Mouse (Mus musculus): Measurements from ENCODE around the gene AC129217.1.

DNA sequence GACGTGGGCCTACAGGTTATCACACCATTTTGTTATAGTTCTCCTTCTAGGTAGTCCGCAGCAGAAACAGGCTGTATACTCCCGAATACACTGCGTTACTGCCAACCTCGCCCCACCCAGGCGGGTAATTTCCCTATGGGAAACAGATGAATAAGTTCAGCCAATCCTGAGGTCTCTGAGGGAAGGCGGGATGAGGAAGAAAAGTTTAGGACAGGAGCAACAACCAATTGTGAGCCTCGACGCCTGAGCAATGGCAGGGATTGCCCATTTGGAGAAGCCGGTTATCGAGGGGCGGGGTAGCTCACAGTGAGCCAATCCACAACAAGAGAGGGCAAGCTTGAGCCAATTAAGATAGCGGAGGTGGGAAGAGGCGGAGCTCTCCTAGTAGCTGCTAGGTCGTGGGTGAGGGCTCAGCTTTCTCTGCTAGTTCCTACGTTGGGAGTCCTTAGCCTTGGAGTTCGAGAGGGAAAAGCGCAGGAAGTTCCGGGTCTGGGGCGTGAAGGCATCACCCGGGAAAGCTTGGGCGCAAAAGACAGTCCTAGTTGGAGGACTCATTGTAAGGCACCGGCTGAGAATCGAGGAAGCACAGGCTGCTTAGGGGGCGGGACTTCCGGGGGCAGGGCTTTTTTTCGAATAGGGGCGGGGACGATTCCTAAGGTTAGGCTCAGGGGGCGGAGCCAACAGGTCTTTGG lies 27.3 kb upstream of the AC129217.1 start, which contains the start of gene Zbtb3:
- TF ChIP-seq CTCF (IDR thresholded peaks at IDR 0.05) (no peak), EP300 (IDR thresholded peaks at IDR 0.05) (peak; percentile 77)

Data from lung, postnatal 0 days (tissue).